Mouse (Mus musculus): ENCODE measurements around the gene Skap1. TPM values are rescaled to one million over a fixed set of nuclear protein-coding genes. Genes with fewer than 3 reads are reported as not detected.

Gene Skap1
- 7.9 and 9.0 TPM in 2 replicates for polyA plus RNA-seq (2015; fragmentation: Nextera tagmentation; extraction: Ambion mirVana)

- H3K4me1 ChIP-seq (replicated peaks), result peaks cover 44% of the 10 kb centered on the region
- peak within 1 kb of the TSS; percentile 69 for H3K4me2 ChIP-seq
- no peaks in the 10 kb centered on the region for H3K36me3 ChIP-seq
- 6% methylated on average over 36 of the region's 42 CpGs for WGBS
- H3K4me3 ChIP-seq, result peak within 1 kb of the TSS; percentile 39
- peaks cover 21% of the 10 kb centered on the region for H3K27me3 ChIP-seq
- no peak for ATAC-seq (ENCODE audit: low read depth)
- no peaks in the 10 kb centered on the region for H3K9me3 ChIP-seq
- H3K9ac ChIP-seq, result peak within 1 kb of the TSS; percentile 66
- H3K27ac ChIP-seq (replicated peaks), result 0 out of 2 replicates have a peak within 1 kb of the TSS, but pooled peaks have one; percentile 9
These were observed at the start of gene Skap1 for GRCm38 (mm10) chr11:96463986-96464715. Gene Skap1, plus strand, starts transcription at chr11:96464593.

DNA sequence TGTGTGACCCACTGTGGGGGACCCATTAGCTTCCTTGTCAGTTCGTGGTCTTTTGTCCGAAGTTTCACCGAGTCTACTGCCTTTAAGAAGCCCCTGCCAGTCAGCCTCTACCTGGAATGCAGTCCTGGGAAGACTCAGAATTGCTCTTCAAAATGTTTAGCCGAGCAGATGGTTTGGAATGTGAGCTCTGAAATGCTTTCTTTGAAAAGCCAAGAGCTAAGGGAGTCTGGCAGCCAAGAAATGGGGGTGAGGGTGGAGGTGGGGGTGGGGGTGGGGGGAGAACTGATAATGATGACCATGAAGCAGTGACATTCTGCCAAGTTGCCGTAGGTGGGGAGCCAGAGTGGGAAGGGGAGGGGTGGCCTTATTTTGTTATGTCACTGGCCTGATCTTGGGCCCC, 43.3 kb upstream of the Skap1 start:
- H3K27me3 ChIP-seq, result no peaks in the 10 kb centered on the region
- 32% methylated on average over 5 of the region's 5 CpGs for WGBS
- H3K4me2 ChIP-seq, result no peak overlapping the region; the same call in 1 of the 2 replicates
- no peaks in the 10 kb centered on the region for H3K9me3 ChIP-seq
- no peaks in the 10 kb centered on the region for H3K36me3 ChIP-seq
- H3K4me3 ChIP-seq, result no peak overlapping the region
- peaks cover 24% of the 10 kb centered on the region for H3K4me1 ChIP-seq (replicated peaks)
- H3K27ac ChIP-seq (replicated peaks), result no peak overlapping the region
- no peak for ATAC-seq (ENCODE audit: low read depth)
- no peak overlapping the region for H3K9ac ChIP-seq

GRCm38 (mm10) chr11:96421517-96422265, 42.7 kb upstream of the Skap1 start:
- Histone ChIP-seq H3K27ac (replicated peaks) (peak overlapping the region; percentile 55), H3K4me2 (no peak overlapping the region; the same call in 1 of the 2 replicates)

DNA sequence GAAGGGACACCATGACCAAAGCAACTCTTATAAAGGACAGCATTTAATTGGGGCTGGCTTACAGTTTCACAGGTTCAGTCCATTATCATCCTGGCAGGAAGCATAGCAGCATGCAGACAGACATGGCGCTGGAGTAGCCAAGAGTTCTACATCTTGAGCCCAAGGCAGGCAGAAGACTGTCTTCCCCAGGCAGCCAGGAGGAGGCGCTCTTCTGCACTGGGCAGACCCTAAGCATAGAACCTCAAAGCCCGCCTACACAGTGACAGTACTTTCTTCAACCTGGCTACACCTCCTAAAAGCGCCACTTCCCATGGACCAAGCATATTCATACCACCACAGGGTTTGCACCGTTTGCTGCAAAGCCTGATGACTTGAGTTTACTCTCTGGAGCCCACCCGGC, 39.2 kb upstream of the Skap1 start:
- Histone ChIP-seq H3K27me3 (no peaks in the 10 kb centered on the region), H3K4me1 (replicated peaks) (peaks cover 16% of the 10 kb centered on the region), H3K4me3 (no peak overlapping the region), H3K9ac (no peak overlapping the region), H3K36me3 (no peaks in the 10 kb centered on the region), H3K9me3 (no peaks in the 10 kb centered on the region), H3K27ac (replicated peaks) (no peak overlapping the region), H3K4me2 (no peak overlapping the region)
- no peak for ATAC-seq (ENCODE audit: low read depth)
- WGBS, result 91% methylated on average over 6 of the region's 6 CpGs

More at GRCm38 (mm10) chr11:96421517-96422265, 42.7 kb upstream of the Skap1 start:
- Histone ChIP-seq H3K4me3 (no peak overlapping the region), H3K9ac (no peak overlapping the region), H3K9me3 (no peaks in the 10 kb centered on the region), H3K27me3 (no peaks in the 10 kb centered on the region), H3K4me1 (replicated peaks) (peaks cover 24% of the 10 kb centered on the region), H3K36me3 (no peaks in the 10 kb centered on the region)
- 34% methylated on average over 11 of the region's 11 CpGs for WGBS
- ATAC-seq (ENCODE audit: low read depth), result 0 out of 2 replicates have a peak, but pooled peaks have one; percentile 43

DNA sequence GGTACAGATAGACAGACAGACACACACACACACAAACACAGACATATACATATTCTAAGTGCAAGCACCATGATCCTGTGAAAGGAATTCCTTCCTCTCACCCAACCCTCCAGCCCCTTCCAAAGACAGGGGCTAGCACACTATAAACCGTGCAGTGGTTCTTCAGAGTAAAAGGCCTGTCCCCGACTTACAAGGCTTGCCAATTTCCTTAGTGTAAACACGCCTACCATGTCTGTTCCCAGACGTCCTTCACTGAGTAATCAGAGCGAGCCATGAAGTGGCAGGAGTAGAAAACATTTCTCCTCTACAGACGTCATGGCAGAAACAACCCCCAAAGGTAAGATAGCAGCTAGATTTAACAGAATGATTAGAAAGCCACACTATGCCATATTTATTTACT, 38.2 kb upstream of the Skap1 start:
- no peak overlapping the region for H3K9ac ChIP-seq
- no peaks in the 10 kb centered on the region for H3K9me3 ChIP-seq
- H3K4me1 ChIP-seq (replicated peaks), result peaks cover 9% of the 10 kb centered on the region
- no peaks in the 10 kb centered on the region for H3K36me3 ChIP-seq
- WGBS, result 70% methylated on average over 6 of the region's 6 CpGs
- no peak for ATAC-seq (ENCODE audit: low read depth)
- no peaks in the 10 kb centered on the region for H3K27me3 ChIP-seq
- no peak overlapping the region for H3K4me2 ChIP-seq
- no peak overlapping the region for H3K27ac ChIP-seq (replicated peaks)
- no peak overlapping the region for H3K4me3 ChIP-seq

GRCm38 (mm10) chr11:96426805-96427204, 37.6 kb upstream of the Skap1 start:
- Histone ChIP-seq H3K9me3 (no peaks in the 10 kb centered on the region), H3K36me3 (no peaks in the 10 kb centered on the region), H3K4me1 (replicated peaks) (peaks cover 9% of the 10 kb centered on the region), H3K27me3 (no peaks in the 10 kb centered on the region), H3K4me3 (no peak overlapping the region), H3K4me2 (no peak overlapping the region), H3K9ac (no peak overlapping the region), H3K27ac (replicated peaks) (no peak overlapping the region)
- WGBS, result 52% methylated on average over 2 of the region's 2 CpGs
- no peak for ATAC-seq (ENCODE audit: low read depth)

- Histone ChIP-seq H3K27me3 (no peaks in the 10 kb centered on the region), H3K4me3 (no peak overlapping the region), H3K9ac (no peak overlapping the region), H3K9me3 (no peaks in the 10 kb centered on the region), H3K4me2 (no peak overlapping the region), H3K27ac (replicated peaks) (no peak overlapping the region), H3K36me3 (no peaks in the 10 kb centered on the region), H3K4me1 (replicated peaks) (peaks cover 13% of the 10 kb centered on the region)
- ATAC-seq (ENCODE audit: low read depth), result no peak
- 83% methylated on average over 2 of the region's 2 CpGs for WGBS
These were observed 35.3 kb upstream of the Skap1 start for GRCm38 (mm10) chr11:96429062-96429461.

- Histone ChIP-seq H3K27ac (replicated peaks) (no peak overlapping the region), H3K36me3 (no peaks in the 10 kb centered on the region), H3K9me3 (no peaks in the 10 kb centered on the region), H3K27me3 (no peaks in the 10 kb centered on the region), H3K9ac (no peak overlapping the region; the same call in 1 of the 2 replicates), H3K4me2 (no peak overlapping the region), H3K4me1 (replicated peaks) (peaks cover 13% of the 10 kb centered on the region), H3K4me3 (no peak overlapping the region)
- 68% methylated on average over 5 of the region's 5 CpGs for WGBS
- ATAC-seq (ENCODE audit: low read depth), result no peak
These were observed 34.5 kb upstream of the Skap1 start for GRCm38 (mm10) chr11:96429891-96430290.

GRCm38 (mm10) chr11:96431871-96432270, 32.5 kb upstream of the Skap1 start:
- Histone ChIP-seq H3K27ac (replicated peaks) (peak overlapping the region; percentile 76), H3K4me1 (replicated peaks) (peaks cover 13% of the 10 kb centered on the region), H3K4me2 (no peak overlapping the region), H3K36me3 (no peaks in the 10 kb centered on the region), H3K9me3 (no peaks in the 10 kb centered on the region), H3K27me3 (no peaks in the 10 kb centered on the region), H3K4me3 (no peak overlapping the region), H3K9ac (peak overlapping the region; percentile 38; the same call in 1 of the 2 replicates)
- 0 out of 2 replicates have a peak, but pooled peaks have one; percentile 36 for ATAC-seq (ENCODE audit: low read depth)
- WGBS, result 29% methylated on average over 9 of the region's 9 CpGs

DNA sequence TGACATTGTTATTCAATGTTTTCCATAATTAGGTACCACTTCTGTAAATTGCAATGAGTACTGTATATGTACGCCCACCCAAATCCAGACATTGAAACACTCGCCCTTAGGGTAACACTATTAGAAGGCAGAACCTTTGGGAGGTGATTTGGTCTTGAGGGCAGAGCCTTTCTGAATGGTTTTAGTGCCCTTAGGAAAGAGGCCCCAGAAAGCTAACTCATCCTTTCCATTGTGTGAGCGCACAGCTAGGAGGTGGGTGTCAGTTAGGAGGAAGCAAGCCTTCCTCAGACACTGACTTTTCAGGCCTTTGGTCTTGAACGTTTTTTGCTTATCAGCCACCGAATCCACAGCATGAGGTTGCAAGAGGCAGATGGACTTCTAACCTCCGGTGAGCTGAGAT, 29.5 kb upstream of the Skap1 start:
- Histone ChIP-seq H3K9ac (no peak overlapping the region), H3K27me3 (no peaks in the 10 kb centered on the region), H3K36me3 (no peaks in the 10 kb centered on the region), H3K4me2 (no peak overlapping the region), H3K9me3 (no peaks in the 10 kb centered on the region), H3K4me3 (no peak overlapping the region), H3K4me1 (replicated peaks) (peaks cover 21% of the 10 kb centered on the region), H3K27ac (replicated peaks) (no peak overlapping the region)
- 58% methylated on average over 6 of the region's 6 CpGs for WGBS
- ATAC-seq (ENCODE audit: low read depth), result no peak

DNA sequence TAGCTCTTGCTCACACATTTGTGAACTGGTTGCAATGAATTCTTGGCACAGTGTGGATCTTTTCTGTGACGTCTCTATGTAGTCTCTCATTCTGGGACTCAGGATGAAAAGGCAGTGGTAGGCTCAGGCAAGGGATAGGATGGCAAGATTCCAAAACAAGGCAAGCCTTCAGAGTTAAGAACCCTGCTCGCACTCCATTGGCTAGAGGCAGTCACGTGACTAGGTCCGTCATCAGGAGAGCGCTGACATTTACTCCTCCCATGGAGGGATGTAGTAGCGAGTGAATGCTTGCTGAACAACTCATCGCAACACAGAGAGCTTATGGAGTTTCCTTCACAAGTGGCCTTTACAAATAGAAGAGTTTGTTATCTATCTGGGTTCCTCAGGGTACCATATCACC, 27.9 kb upstream of the Skap1 start:
- Histone ChIP-seq H3K36me3 (no peaks in the 10 kb centered on the region), H3K9ac (no peak overlapping the region), H3K4me3 (no peak overlapping the region), H3K4me2 (no peak overlapping the region), H3K27ac (replicated peaks) (0 out of 2 replicates have a peak overlapping the region, but pooled peaks have one; percentile 29), H3K4me1 (replicated peaks) (peaks cover 19% of the 10 kb centered on the region), H3K9me3 (no peaks in the 10 kb centered on the region), H3K27me3 (no peaks in the 10 kb centered on the region)
- 63% methylated on average over 7 of the region's 7 CpGs for WGBS
- 0 out of 2 replicates have a peak, but pooled peaks have one; percentile 47 for ATAC-seq (ENCODE audit: low read depth)

- no peak overlapping the region for H3K4me2 ChIP-seq
- no peaks in the 10 kb centered on the region for H3K36me3 ChIP-seq
- H3K4me1 ChIP-seq (replicated peaks), result peaks cover 8% of the 10 kb centered on the region
- 4% methylated on average over 7 of the region's 7 CpGs for WGBS
- ATAC-seq (ENCODE audit: low read depth), result no peak
- H3K27me3 ChIP-seq, result no peaks in the 10 kb centered on the region
- H3K9ac ChIP-seq, result no peak overlapping the region
- H3K4me3 ChIP-seq, result no peak overlapping the region
- no peak overlapping the region for H3K27ac ChIP-seq (replicated peaks)
- H3K9me3 ChIP-seq, result no peaks in the 10 kb centered on the region
These were observed 25.6 kb upstream of the Skap1 start for GRCm38 (mm10) chr11:96438787-96439186.
